Mouse (Mus musculus) forebrain, embryonic 11.5 days (tissue): Measurements from ENCODE around the gene Mif4gd. TPM values are rescaled to one million over a fixed set of nuclear protein-coding genes. Genes with fewer than 3 reads are reported as not detected.
"Not testable (repeated sequence)": the region's sequence is repeated elsewhere in the genome, so short reads cannot be mapped to it uniquely, and the experiment has no call there.

ENCODE experiments used
- ATAC-seq: fragments of 200-750 bp; cut with Nextera tagmentation; replicated peaks from 2 replicates; pipeline ENCODE4 v1.8.0; 2017; ENCODE audit warnings: moderate TSS enrichment; ENCODE audit not compliant: low FRiP score
- DNase-seq: peaks from one replicate; pipeline ENCODE4 v3.0.0-alpha.2; 2017; ENCODE audit warnings: low spot score
- H3K27ac ChIP-seq: fragments of 300-500 bp; sonication (generic); 2 replicates; pipeline ENCODE4 v1.5.1; 2014; ENCODE audit warnings: low read depth, low read length
- H3K27me3 ChIP-seq: fragments of 300-500 bp; sonication (generic); 2 replicates; pipeline ENCODE4 v1.6.1; 2014; ENCODE audit warnings: mild to moderate bottlenecking, low read length, mixed read lengths; ENCODE audit not compliant: control insufficient read depth, insufficient read depth
- H3K36me3 ChIP-seq: fragments of 300-500 bp; sonication (generic); 2 replicates; pipeline ENCODE4 v1.6.1; 2014; ENCODE audit warnings: mild to moderate bottlenecking, low read length, moderate library complexity, mixed read lengths; ENCODE audit not compliant: control insufficient read depth, insufficient read depth
- H3K4me1 ChIP-seq: fragments of 300-500 bp; sonication (generic); replicated peaks from 2 replicates; pipeline ENCODE4 v1.6.1; 2014; ENCODE audit warnings: low read length, mixed read lengths; ENCODE audit not compliant: control insufficient read depth, insufficient read depth
- H3K4me2 ChIP-seq: fragments of 300-500 bp; sonication (generic); 2 replicates; pipeline ENCODE4 v1.6.1; 2014; ENCODE audit warnings: low read depth, mild to moderate bottlenecking, low read length, moderate library complexity, mixed read lengths; ENCODE audit not compliant: severe bottlenecking
- H3K4me3 ChIP-seq: fragments of 300-500 bp; sonication (generic); 2 replicates; pipeline ENCODE4 v1.5.1; 2014; ENCODE audit warnings: low read depth, low read length
- H3K9ac ChIP-seq: fragments of 300-500 bp; sonication (generic); 2 replicates; pipeline ENCODE4 v1.6.1; 2014; ENCODE audit warnings: low read length
- H3K9me3 ChIP-seq: fragments of 300-500 bp; sonication (generic); 2 replicates; pipeline ENCODE4 v1.6.1; 2016; ENCODE audit warnings: low read length, mixed read lengths; ENCODE audit not compliant: control insufficient read depth
- WGBS: fragments of 180-500 bp; shearing (Covaris S2); extraction: QIAGEN DNeasy Blood & Tissue Kit; methylation state at CpG from one replicate; pipeline ENCODE4 v1.1.7; 2014; 5-methylcytosine and 5-hydroxymethylcytosine counted together
- polyA plus RNA-seq: library from polyadenylated mRNA; unstranded; fragments of >200 nt; fragmentation: Nextera tagmentation; extraction: Ambion mirVana; gene quantifications from 2 replicates; pipeline ENCODE4 v1.2.1, GENCODE M21; 2014

The Mif4gd gene
- polyA plus RNA-seq, 1 experiment from 2014 or later = 22.6 TPM

DNA sequence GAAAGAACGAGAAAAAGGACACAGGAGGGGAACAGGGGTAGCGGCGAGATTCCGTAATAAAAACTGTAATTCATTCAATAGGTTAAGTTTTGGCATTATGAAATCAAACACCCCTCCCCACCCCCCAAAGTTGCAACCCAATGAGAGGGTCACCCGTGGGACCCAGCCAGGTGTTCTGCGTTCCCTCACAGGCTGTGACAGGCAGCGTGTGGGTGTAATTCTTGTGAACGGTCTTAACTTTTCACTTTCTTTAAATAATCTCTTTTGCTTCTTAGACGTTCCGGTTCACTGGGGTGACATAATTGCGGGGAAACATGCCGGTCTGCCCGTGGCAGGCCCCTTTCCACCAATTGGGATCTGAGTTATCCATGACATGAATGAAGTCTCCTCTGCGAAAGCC is 32.7 kb upstream of the Mif4gd start:
- not testable (repeated sequence) for H3K4me1 ChIP-seq, H3K9me3 ChIP-seq, H3K27me3 ChIP-seq, H3K4me3 ChIP-seq, H3K36me3 ChIP-seq, H3K27ac ChIP-seq, H3K4me2 ChIP-seq, ATAC-seq, H3K9ac ChIP-seq, DNase-seq
- 94% methylated on average over 14 of the region's 14 CpGs for WGBS

- Histone ChIP-seq H3K27ac (no peak overlapping the region), H3K27me3 (no peaks in the 10 kb centered on the region), H3K4me2 (no peak overlapping the region), H3K4me1 (no peaks in the 10 kb centered on the region), H3K4me3 (no peak overlapping the region), H3K9me3 (no peaks in the 10 kb centered on the region), H3K9ac (no peak overlapping the region), H3K36me3 (no peaks in the 10 kb centered on the region; the same call in 1 of the 2 replicates)
- WGBS = 91% methylated on average over 13 of the region's 13 CpGs
- ATAC-seq = no peak
- DNase-seq = no peak
These were observed 31.5 kb upstream of the Mif4gd start for GRCm38 (mm10) chr11:115644308-115644707.

GRCm38 (mm10) chr11:115643265-115643664 is 30.5 kb upstream of the Mif4gd start:
- H3K4me3 ChIP-seq = no peak overlapping the region
- DNase-seq (no peak), ATAC-seq (no peak)
- WGBS = 80% methylated on average over 10 of the region's 10 CpGs
- no peak overlapping the region for H3K9ac ChIP-seq
- no peaks in the 10 kb centered on the region for H3K4me1 ChIP-seq
- no peaks in the 10 kb centered on the region for H3K9me3 ChIP-seq
- H3K27ac ChIP-seq = no peak overlapping the region
- no peak overlapping the region for H3K4me2 ChIP-seq
- no peaks in the 10 kb centered on the region; the same call in 1 of the 2 replicates for H3K36me3 ChIP-seq
- H3K27me3 ChIP-seq = no peaks in the 10 kb centered on the region

DNA sequence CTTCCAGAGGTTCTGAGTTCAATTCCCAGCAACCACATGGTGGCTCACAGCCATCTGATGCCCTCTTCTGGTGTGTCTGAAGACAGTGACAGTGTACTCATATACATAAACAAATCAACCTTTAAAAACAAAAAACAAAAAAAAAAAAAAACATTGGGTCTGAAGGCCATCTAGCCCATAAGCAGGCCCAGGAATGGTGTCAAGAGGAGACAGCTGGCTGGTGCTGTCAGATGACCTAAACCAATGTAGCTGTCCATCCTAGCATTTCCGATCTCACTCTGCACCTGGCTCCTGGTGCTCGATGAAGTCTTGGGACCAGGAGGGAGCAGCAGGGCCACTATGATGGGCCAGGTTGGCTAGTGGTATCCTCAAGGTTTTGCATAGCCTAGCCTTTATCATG is 29.9 kb upstream of the Mif4gd start:
- H3K4me2 ChIP-seq = no peak overlapping the region
- no peaks in the 10 kb centered on the region; the same call in 1 of the 2 replicates for H3K36me3 ChIP-seq
- 91% methylated on average over 2 of the region's 2 CpGs for WGBS
- ATAC-seq (no peak), DNase-seq (no peak)
- H3K9ac ChIP-seq = no peak overlapping the region
- H3K9me3 ChIP-seq = no peaks in the 10 kb centered on the region
- no peaks in the 10 kb centered on the region for H3K27me3 ChIP-seq
- H3K4me1 ChIP-seq = no peaks in the 10 kb centered on the region
- H3K27ac ChIP-seq = no peak overlapping the region
- H3K4me3 ChIP-seq = no peak overlapping the region

- Histone ChIP-seq H3K9me3 (no peaks in the 10 kb centered on the region), H3K27me3 (no peaks in the 10 kb centered on the region), H3K36me3 (no peaks in the 10 kb centered on the region; the same call in 1 of the 2 replicates), H3K27ac (no peak overlapping the region), H3K4me3 (no peak overlapping the region), H3K4me2 (no peak overlapping the region), H3K4me1 (no peaks in the 10 kb centered on the region), H3K9ac (no peak overlapping the region)
- no peak for ATAC-seq
- 86% methylated on average over 4 of the region's 4 CpGs for WGBS
- DNase-seq = no peak
These were observed 28.9 kb upstream of the Mif4gd start for GRCm38 (mm10) chr11:115641664-115642036.

DNA sequence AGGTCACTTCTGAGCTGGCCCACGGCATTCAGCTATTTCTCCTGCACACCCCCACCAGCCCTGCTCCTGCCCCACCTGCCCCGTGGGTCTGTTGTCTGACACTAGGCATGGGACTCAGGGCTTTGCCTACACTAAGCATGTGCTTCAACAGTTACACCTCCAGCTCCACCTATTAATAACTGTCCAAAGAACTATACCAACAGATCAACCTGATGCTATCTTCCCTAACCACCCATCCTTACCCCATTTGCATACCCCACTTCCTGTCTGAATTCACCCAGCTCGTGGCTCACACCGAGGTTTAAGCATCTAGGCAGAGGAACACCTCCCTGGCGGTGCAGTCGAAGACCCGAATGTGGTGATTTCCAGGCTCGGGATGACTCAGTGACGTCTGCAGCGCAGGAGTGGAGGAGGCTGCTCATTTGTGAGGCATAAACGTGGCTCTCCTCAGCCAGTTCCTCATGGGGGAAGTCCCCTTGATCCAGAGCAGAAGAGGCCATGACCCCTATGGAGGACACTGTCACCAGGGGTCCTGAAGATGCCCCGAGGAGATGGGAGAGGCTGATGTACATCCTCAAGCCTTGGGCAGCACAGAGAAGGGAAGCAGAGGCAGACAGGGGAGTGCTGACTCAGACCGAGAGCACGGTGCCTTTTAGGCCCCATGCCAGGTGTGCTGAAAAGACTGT is 28.4 kb upstream of the Mif4gd start:
- WGBS = 64% methylated on average over 14 of the region's 14 CpGs
- Histone ChIP-seq H3K27me3 (no peaks in the 10 kb centered on the region), H3K4me2 (no peak overlapping the region), H3K9ac (no peak overlapping the region), H3K27ac (no peak overlapping the region), H3K4me1 (no peaks in the 10 kb centered on the region), H3K4me3 (no peak overlapping the region), H3K36me3 (no peaks in the 10 kb centered on the region; the same call in 1 of the 2 replicates), H3K9me3 (no peaks in the 10 kb centered on the region)
- ATAC-seq = no peak
- DNase-seq = no peak

DNA sequence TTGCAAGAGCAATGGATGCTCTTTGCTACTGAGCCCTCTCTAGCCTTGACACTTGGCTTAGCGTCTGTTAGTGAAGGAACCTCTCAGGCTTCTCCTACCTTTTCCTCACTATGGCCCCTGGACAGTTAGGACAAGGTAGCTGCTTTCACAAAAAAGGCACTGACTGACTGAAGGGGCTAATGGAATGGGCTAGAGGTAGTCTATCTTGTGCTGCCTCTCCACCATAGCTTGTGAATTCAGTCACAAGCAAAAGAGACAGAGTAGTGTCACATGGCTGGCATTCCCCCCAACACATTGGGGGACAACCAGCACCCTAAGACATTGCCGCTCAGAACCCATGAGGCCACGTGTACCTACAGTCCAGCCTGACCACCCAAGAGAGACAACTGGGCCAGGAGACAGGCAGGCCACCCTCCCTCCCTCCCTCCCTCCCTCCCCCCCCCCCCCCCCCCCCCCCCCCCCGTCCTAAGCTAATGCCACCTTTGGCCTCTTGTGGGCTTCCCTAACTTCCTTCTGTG is 27.6 kb upstream of the Mif4gd start:
- no peak for ATAC-seq
- 88% methylated on average over 3 of the region's 4 CpGs for WGBS
- H3K4me3 ChIP-seq = no peak overlapping the region

DNA sequence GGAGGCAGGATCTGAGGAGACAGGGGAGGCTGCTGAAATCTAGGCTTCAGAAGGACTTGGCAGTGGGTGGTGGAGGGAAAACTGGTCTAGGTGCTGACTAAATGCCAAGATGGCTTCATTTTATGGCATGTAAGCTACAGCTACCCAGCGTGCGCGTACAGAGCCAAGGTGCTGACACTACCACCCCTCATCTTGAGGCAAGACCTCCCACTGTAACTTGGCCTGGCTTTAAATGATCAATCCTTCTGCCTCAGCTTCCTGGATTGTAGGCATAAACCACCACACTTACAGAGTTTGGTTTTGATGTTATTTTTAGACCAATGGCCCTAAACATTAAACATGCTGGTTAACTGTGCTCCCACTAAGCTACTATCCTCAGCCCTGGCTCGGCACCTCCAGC is 26.8 kb upstream of the Mif4gd start:
- Histone ChIP-seq H3K27ac (no peak overlapping the region), H3K4me2 (no peak overlapping the region), H3K4me3 (no peak overlapping the region), H3K4me1 (no peaks in the 10 kb centered on the region), H3K9ac (no peak overlapping the region), H3K9me3 (no peaks in the 10 kb centered on the region), H3K27me3 (no peaks in the 10 kb centered on the region), H3K36me3 (no peaks in the 10 kb centered on the region; the same call in 1 of the 2 replicates)
- no peak for ATAC-seq
- no peak for DNase-seq
- 95% methylated on average over 4 of the region's 4 CpGs for WGBS

More for the DNA sequence above, 27.6 kb upstream of the Mif4gd start:
- no peak for DNase-seq
- Histone ChIP-seq H3K36me3 (no peaks in the 10 kb centered on the region; the same call in 1 of the 2 replicates), H3K27me3 (no peaks in the 10 kb centered on the region), H3K27ac (no peak overlapping the region), H3K4me1 (no peaks in the 10 kb centered on the region), H3K9me3 (no peaks in the 10 kb centered on the region), H3K4me2 (no peak overlapping the region), H3K9ac (no peak overlapping the region)
